Mouse (Mus musculus): Measurements from ENCODE around the gene Prss41.
A peak's percentile ranks its signal among the peaks of the same experiment; 100 is the strongest.

Prss41 gene

GRCm38 (mm10) chr17:23828271-23829001, 15.5 kb downstream of the Prss41 start:
- peak; percentile 78 for DNase-seq (ENCODE audit: low read depth, low spot score)

GRCm38 (mm10) chr17:23825591-23825990, 18.4 kb downstream of the Prss41 start:
- DNase-seq (ENCODE audit: low read depth, low spot score): no peak

DNA sequence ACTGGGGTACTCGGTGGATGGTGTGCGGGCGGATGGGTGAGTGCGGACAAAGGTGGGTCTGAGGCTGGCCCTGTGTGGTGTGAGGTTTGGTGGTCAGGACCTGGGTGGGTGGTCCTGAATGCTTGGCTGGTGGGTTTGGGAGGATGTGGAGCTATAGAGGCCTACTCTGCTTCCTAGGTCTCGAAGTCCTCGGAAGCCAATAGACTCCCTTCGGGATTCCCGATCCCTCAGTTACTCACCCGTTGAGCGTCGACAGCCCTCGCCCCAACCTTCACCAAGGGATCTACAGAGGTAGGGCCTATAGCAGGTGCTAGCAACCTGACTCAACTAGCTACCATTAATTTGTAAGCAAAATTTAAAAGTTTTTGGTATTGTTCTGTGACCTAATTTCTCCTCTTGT, 20.4 kb downstream of the Prss41 start:
- DNase-seq (ENCODE audit: low read depth, low spot score): no peak

- no peak for DNase-seq (ENCODE audit: low read depth, low spot score)
Measured at GRCm38 (mm10) chr17:23823018-23823417, 21.0 kb downstream of the Prss41 start.

DNA sequence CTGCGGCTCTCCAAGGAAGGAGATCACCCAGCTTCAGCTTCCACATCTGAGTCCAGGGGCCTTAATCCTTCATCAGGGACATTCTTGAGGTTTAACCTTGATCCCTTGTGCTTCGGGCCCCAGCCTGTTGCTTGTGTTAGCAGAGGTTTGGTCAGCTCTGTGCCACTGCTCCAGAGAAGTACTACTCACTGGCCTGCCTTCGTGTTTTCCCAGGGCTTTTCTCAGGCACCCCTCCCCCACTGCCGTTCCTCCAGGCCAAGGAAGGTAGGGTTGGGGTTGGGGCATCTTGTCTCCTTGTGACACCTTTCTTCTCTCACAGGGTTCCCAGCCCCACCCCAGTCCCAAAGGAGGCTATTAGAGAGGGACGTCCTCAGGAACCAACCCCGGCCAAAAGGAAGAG, 21.9 kb downstream of the Prss41 start:
- no peak for DNase-seq (ENCODE audit: low read depth, low spot score)

DNA sequence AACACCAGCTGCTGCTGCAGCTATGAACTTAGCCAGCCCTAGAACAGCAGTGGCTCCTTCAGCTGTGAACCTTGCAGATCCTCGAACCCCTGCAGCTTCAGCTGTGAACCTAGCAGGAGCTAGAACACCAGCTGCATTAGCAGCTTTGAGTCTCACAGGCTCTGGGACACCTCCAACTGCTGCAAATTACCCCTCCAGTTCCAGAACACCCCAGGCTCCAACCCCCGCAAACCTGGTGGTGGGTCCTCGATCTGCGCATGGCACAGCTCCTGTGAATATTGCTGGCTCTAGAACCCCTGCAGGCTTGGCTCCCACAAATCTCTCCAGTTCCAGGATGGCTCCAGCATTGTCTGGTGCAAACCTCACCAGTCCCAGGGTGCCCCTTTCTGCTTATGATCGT, 23.2 kb downstream of the Prss41 start:
- no peak for DNase-seq (ENCODE audit: low read depth, low spot score)

GRCm38 (mm10) chr17:23819235-23819634, 24.7 kb downstream of the Prss41 start:
- no peak for DNase-seq (ENCODE audit: low read depth, low spot score)

- no peak for DNase-seq (ENCODE audit: low read depth, low spot score)
Measured at GRCm38 (mm10) chr17:23818579-23818978, 25.4 kb downstream of the Prss41 start.

DNA sequence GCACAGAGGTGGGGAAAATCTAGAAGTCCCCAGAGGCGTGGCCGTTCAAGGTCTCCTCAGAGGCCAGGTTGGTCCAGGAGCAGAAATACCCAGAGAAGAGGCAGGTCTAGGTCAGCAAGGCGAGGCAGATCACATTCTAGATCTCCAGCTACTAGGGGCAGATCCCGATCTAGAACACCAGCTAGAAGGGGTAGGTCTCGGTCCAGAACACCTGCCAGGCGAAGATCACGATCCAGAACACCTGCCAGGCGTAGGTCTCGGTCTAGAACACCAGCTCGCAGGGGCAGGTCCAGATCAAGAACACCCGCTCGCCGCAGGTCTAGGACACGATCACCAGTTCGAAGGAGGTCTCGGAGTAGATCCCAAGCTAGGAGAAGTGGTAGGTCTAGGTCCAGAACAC, 28.3 kb downstream of the Prss41 start:
- no peak for DNase-seq (ENCODE audit: low read depth, low spot score)

DNA sequence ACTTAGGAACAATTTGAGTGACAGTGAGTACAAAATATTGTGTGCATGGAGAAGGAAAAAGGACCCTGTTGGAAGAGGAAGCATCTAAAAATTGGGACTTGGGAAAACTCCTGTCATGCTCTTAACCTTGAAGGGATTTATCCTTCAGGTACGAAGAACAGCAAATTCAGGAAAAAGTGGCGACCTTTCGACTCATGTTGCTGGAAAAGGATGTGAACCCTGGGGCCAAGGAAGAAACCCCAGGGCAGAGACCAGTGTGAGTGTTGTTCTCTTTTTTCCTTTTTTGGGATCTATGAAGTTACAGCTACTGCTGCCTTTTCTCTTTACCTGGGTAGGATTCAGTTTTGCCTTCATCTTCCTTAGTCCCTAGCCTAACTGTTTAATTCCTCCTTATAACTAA, 36.1 kb downstream of the Prss41 start:
- no peak for DNase-seq (ENCODE audit: low read depth, low spot score)

DNA sequence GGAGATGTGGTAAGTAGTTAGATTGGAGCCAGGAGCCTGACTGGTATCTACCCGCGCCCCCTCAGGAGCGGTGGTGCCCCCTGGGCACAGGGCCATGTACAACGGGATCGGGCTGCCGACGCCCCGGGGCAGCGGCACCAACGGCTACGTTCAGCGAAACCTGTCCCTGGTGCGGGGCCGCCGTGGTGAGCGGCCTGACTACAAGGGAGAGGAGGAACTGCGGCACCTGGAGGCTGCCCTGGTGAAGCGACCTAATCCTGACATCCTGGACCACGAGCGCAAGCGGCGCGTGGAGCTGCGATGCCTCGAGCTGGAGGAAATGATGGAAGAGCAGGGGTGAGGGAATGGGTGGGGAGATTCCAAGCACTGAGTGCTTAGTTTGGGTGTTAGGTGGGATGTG, 37.1 kb downstream of the Prss41 start:
- peak; percentile 62 for DNase-seq (ENCODE audit: low read depth, low spot score)

GRCm38 (mm10) chr17:23804426-23805085, 39.4 kb downstream of the Prss41 start:
- peak; percentile 64 for DNase-seq (ENCODE audit: low read depth, low spot score)

- peak; percentile 88 for DNase-seq (ENCODE audit: low read depth, low spot score)
Measured at GRCm38 (mm10) chr17:23803366-23804041, 40.5 kb downstream of the Prss41 start.

GRCm38 (mm10) chr17:23802746-23803365, 41.1 kb downstream of the Prss41 start:
- DNase-seq (ENCODE audit: low read depth, low spot score): peak; percentile 100

DNA sequence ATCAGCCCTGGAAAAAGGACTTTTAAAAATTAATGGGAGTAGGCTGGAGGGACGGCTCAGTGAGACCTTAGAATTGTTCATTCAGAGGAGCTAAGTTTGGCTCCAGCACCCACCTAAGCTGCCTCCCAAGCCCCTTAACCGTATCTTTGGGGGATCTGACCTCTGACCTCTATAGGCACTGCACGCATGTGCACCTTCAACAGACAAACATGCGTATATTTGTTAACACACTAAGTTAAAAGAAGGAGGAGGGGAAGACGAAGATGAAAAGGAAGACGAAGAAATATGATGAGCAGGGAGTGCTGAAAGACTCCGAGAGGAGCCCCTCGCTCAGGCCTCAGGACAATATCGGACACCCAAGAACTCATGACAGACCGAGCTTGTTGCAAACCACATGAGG, 42.3 kb downstream of the Prss41 start:
- DNase-seq (ENCODE audit: low read depth, low spot score): no peak

DNA sequence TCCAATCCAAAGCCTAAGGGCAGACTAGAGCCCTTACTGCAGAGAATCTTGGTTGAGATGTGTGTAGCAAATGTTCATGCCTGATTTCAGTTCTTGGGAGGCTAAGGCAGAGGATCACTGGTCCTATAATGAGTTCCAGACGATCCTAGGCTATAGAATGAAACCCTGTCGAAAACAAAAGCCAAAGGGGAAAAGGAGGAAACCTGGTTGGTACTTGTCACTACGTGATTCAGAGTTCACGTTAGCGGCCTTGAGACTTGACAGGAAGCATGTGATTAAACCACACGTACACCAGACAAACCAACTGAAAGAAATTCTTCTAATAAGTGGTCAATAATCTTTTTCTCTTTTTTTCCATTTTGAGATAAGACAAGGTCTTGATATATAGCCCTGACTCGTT, 46.7 kb downstream of the Prss41 start:
- peak; percentile 61 for DNase-seq (ENCODE audit: low read depth, low spot score)

GRCm38 (mm10) chr17:23795323-23795722, 48.6 kb downstream of the Prss41 start:
- DNase-seq (ENCODE audit: low read depth, low spot score): no peak

DNA sequence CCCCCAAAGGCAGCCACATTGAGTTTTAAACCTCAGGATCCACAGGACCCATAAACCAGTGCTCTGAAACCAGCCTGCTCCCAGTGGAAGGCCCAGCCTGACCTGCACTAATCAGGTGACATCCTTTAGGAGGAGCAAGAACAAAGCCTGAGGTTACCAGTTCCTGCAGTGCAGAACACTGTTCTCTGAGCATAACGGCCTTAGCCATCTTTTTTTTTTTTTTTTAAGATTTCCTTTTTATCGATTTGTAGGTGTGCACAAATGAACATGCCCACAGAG, 53.0 kb downstream of the Prss41 start:
- peak; percentile 46 for DNase-seq (ENCODE audit: low read depth, low spot score)

DNA sequence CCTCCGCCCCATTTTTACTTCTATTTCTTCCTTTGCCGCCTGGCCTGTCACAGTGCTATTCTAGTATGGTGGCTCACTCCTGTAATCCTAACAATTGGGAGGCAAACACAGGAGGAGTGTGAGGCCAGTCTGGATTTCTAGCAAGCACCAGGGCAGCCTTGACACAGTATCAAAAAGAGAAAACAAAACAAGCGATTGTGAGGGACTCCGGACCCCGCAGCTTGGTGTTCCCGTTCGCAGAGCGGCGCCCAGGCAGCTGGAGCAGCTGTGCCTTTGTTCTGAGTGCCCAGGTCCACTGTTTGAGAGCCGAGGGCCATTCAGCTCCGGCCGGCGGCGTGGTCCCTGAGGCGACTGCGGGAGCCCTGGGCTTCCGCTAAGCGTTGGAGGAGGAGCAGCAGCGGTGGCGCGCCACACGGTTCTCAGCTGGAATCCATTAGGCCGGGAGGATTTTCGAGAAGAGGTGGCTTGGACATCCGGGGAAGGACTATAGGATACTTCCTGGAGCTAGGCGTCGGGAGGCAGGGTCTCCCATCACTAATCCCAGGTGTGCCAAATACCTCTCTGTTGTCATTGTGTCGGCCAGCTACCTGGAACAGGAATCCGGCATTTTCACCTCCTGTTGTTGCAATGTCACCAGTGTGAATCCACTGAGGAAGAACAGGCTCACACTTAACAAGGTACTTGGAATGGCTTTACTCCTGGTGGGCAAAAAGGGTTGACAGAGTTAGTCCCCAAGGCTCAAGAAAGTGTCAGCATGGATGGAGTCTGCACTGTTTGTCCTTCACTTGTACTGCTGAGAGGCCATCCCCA, 53.5 kb downstream of the Prss41 start, which contains the start of gene Srrm2:
Gene Srrm2, plus strand, starts transcription at position 264 of the 810 bp plus-strand sequence.
- DNase-seq (ENCODE audit: low read depth, low spot score): peak; percentile 64

DNA sequence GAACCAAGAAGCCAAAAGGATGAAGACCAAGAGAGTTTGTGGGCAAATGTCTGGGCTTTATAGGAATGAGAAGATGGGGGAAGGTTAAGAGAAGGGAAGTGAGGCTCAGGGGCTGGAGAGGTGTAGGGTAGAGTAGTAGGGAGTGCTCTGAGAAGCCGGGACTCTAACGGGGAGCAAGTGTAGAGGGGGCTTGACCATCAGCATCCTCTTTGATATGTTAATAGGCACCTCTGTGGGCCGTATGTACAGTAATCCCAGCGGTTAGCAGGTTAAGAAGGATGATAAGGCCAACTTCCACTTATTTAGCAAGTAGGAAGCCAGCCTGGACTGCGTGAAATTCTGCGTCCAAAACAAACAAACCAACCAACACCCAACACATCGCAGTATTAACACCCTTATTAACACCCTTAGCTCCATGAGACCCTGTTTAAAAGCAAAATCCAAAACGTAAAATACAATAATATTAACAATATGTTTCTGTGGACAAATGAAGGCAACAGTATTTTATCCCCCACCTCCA, 54.2 kb downstream of the Prss41 start:
- no peak for DNase-seq (ENCODE audit: low read depth, low spot score)

DNA sequence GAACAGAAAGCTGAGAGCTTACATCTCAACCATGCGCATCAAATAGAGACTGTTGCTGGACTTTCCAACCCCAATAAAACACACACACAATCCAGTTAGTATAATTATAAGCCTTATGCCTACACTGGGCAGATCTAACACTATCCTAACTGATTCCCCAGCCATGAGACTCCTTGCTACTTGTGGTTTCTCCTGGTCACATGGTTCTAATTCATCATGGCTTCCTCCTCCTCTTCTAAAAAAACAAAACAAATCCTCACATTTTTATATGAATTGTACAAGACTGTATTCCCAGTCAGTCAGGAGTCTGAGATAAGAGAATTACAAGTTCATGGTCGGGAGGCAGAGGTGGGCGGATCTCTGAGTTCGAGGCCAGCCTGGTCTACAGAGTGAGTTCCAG, 55.0 kb downstream of the Prss41 start:
- DNase-seq (ENCODE audit: low read depth, low spot score): no peak

Data from CD4-positive, CD25-positive, alpha-beta regulatory T cell, adult 2 months (primary cell).